Mouse (Mus musculus): ENCODE data around the gene Col26a1. TPM values are rescaled to one million over a fixed set of nuclear protein-coding genes. Genes with fewer than 3 reads are reported as not detected.

Gene Col26a1
- total and polyA plus RNA-seq, 2 experiments from 2014 or later: 35.5 to 61.9 TPM

DNA sequence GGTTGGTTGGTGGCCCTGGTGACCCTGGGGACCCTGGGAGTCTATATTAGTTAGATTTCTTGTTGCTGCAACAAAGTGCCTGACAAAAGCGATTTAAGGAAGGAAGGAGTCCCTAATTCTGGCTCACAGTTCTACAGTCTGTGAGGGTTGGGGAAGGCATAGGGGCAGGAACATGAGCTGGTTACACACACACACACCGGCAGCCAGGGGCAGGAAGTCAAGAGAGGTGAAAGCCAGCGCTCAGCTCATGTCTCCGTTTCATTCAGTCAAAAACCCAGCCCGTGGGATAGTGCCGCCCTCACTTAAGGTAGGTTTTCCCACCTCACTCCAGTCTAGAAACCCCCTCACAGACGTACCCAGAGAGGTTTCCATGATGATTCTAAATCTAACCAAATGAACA lies 189.6 kb downstream of the Col26a1 start:
- no peak for ATAC-seq (ENCODE audit: low FRiP score)
- no peak for DNase-seq (ENCODE audit: low spot score)
- H3K9me3 ChIP-seq (ENCODE audit: low read length): no peaks in the 10 kb centered on the region
- no peak overlapping the region for H3K9ac ChIP-seq (replicated peaks; ENCODE audit: low read length, poor library complexity, severe bottlenecking)
- 79% methylated on average over 7 of the region's 7 CpGs for WGBS
- no peak overlapping the region for H3K4me3 ChIP-seq (ENCODE audit: low read depth, low read length)
- TF ChIP-seq CTCF (IDR thresholded peaks at IDR 0.05): no peak
- H3K4me2 ChIP-seq (ENCODE audit: low read depth, low read length, poor library complexity, severe bottlenecking): no peak overlapping the region
- no peak overlapping the region for H3K27ac ChIP-seq (ENCODE audit: low read depth, low read length)
- H3K36me3 ChIP-seq (ENCODE audit: insufficient read depth, low read length): no peaks in the 10 kb centered on the region
- H3K4me1 ChIP-seq (ENCODE audit: insufficient read depth, low read length): no peaks in the 10 kb centered on the region
- H3K27me3 ChIP-seq (ENCODE audit: insufficient read depth, low read length): no peaks in the 10 kb centered on the region

DNA sequence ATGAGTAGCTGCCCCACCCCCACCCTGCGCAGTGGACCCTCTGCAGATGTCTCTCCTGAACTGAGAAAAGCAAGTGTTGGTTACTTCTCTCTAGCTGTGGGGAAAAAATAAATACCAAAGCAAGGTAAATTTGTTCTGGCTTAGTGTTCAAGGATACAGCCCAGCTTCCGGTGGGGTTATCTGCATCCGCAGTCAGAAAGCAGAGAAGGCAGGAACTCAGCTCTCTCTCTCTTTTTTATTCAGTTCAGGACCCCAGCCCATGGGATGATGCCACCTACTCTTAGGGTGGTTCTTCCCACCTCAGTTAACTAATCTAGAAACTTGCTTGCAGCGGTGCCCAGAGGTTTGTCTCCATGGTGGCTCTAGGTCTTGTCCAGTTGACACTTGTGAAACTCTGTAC lies 190.2 kb downstream of the Col26a1 start, which contains the start of gene Myl10:
Myl10 (plus strand) TSS at position 363 of the 400 bp plus-strand sequence.
- Histone ChIP-seq H3K4me2 (ENCODE audit: low read depth, low read length, poor library complexity, severe bottlenecking) (no peak within 1 kb of the TSS), H3K9me3 (ENCODE audit: low read length) (no peaks in the 10 kb centered on the region), H3K27ac (ENCODE audit: low read depth, low read length) (no peak within 1 kb of the TSS), H3K4me1 (ENCODE audit: insufficient read depth, low read length) (no peaks in the 10 kb centered on the region), H3K4me3 (ENCODE audit: low read depth, low read length) (no peak within 1 kb of the TSS), H3K36me3 (ENCODE audit: insufficient read depth, low read length) (no peaks in the 10 kb centered on the region), H3K27me3 (ENCODE audit: insufficient read depth, low read length) (no peaks in the 10 kb centered on the region), H3K9ac (replicated peaks; ENCODE audit: low read length, poor library complexity, severe bottlenecking) (no peak within 1 kb of the TSS)
- 91% methylated on average over 4 of the region's 4 CpGs for WGBS
- no peak for ATAC-seq (ENCODE audit: low FRiP score)
- no peak for TF ChIP-seq CTCF (IDR thresholded peaks at IDR 0.05)
- no peak for DNase-seq (ENCODE audit: low spot score)

Other genes starting within 250 kb of the Col26a1 start
- gene Myl10, start 190.1 kb downstream of the Col26a1 start, total RNA-seq (2014; rRNA removed): not detected in 2 replicates
- gene Myl10, start 190.1 kb downstream of the Col26a1 start, polyA plus RNA-seq (2015; fragmentation: Nextera tagmentation; extraction: Ambion mirVana): not detected in 2 replicates
- gene Ift22, start 24.9 kb upstream of the Col26a1 start, total RNA-seq (2014; rRNA removed): 33.5 and 42.3 TPM in 2 replicates
- gene Ift22, start 24.9 kb upstream of the Col26a1 start, polyA plus RNA-seq (2015; fragmentation: Nextera tagmentation; extraction: Ambion mirVana): 122 and 137 TPM in 2 replicates
- gene Fis1, start 70.1 kb upstream of the Col26a1 start, total RNA-seq (2014; rRNA removed): 217 and 246 TPM in 2 replicates
- 391 and 425 TPM in 2 replicates for gene Fis1, start 70.1 kb upstream of the Col26a1 start, polyA plus RNA-seq (2015; fragmentation: Nextera tagmentation; extraction: Ambion mirVana)
- gene Cldn15, start 83.4 kb upstream of the Col26a1 start, total RNA-seq (2014; rRNA removed): 0.38 and 0.52 TPM in 2 replicates
- gene Cldn15, start 83.4 kb upstream of the Col26a1 start, polyA plus RNA-seq (2015; fragmentation: Nextera tagmentation; extraction: Ambion mirVana): 0.07 and 0.32 TPM in 2 replicates
- gene Plod3, start 103.8 kb upstream of the Col26a1 start, total RNA-seq (2014; rRNA removed): 44.5 and 68.1 TPM in 2 replicates
- gene Plod3, start 103.8 kb upstream of the Col26a1 start, polyA plus RNA-seq (2015; fragmentation: Nextera tagmentation; extraction: Ambion mirVana): 26.7 and 29.3 TPM in 2 replicates
- 85.4 and 100 TPM in 2 replicates for gene Znhit1, start 104.8 kb upstream of the Col26a1 start, total RNA-seq (2014; rRNA removed)
- gene Znhit1, start 104.8 kb upstream of the Col26a1 start, polyA plus RNA-seq (2015; fragmentation: Nextera tagmentation; extraction: Ambion mirVana): 153 and 176 TPM in 2 replicates
- 103 and 154 TPM in 2 replicates for gene Vgf, start 143.2 kb upstream of the Col26a1 start, total RNA-seq (2014; rRNA removed)
- 46.8 and 49.1 TPM in 2 replicates for gene Vgf, start 143.2 kb upstream of the Col26a1 start, polyA plus RNA-seq (2015; fragmentation: Nextera tagmentation; extraction: Ambion mirVana)
- 139 and 144 TPM in 2 replicates for gene Ap1s1, start 162.9 kb upstream of the Col26a1 start, total RNA-seq (2014; rRNA removed)
- gene Ap1s1, start 162.9 kb upstream of the Col26a1 start, polyA plus RNA-seq (2015; fragmentation: Nextera tagmentation; extraction: Ambion mirVana): 308 and 311 TPM in 2 replicates
- gene Serpine1, start 189.1 kb upstream of the Col26a1 start, total RNA-seq (2014; rRNA removed): 3.3 and 3.7 TPM in 2 replicates
- 0.06 and 0.30 TPM in 2 replicates for gene Serpine1, start 189.1 kb upstream of the Col26a1 start, polyA plus RNA-seq (2015; fragmentation: Nextera tagmentation; extraction: Ambion mirVana)
- gene Trim56, start 233.0 kb upstream of the Col26a1 start, total RNA-seq (2014; rRNA removed): 3.7 and 5.4 TPM in 2 replicates
- 1.2 and 1.4 TPM in 2 replicates for gene Trim56, start 233.0 kb upstream of the Col26a1 start, polyA plus RNA-seq (2015; fragmentation: Nextera tagmentation; extraction: Ambion mirVana)

All from midbrain, postnatal 0 days (tissue).